Mouse (Mus musculus): ENCODE results near the gene 1700020N01Rik. TPM values are rescaled to one million over a fixed set of nuclear protein-coding genes. Genes with fewer than 3 reads are reported as not detected.

The 1700020N01Rik gene
- polyA plus RNA-seq, 1 experiment from 2014 or later, result not detected

Other genes starting within 250 kb of the 1700020N01Rik start
- not detected in 2 replicates for gene Aldh8a1, start 215.9 kb upstream of the 1700020N01Rik start, polyA plus RNA-seq (2015; fragmentation: Nextera tagmentation; extraction: Ambion mirVana)